Mouse (Mus musculus) left cerebral cortex, adult 18-20 months (tissue): Measurements from ENCODE around the gene Nicn1. TPM values are rescaled to one million over a fixed set of nuclear protein-coding genes. Genes with fewer than 3 reads are reported as not detected.
"Not testable (repeated sequence)": the region's sequence is repeated elsewhere in the genome, so short reads cannot be mapped to it uniquely, and the experiment has no call there.

Source experiments
- DNase-seq, 2 experiments: peaks; one replicate each; pipeline ENCODE4 v3.0.0; 2021 to 2022; ENCODE audit warnings: low spot score in 2 of 2, mixed read lengths in 1 of 2
- total RNA-seq, 2 experiments: library from RNA; stranded (reverse); gene quantifications; 2 replicates each; pipeline ENCODE4 v1.2.3; 2021

Nicn1 gene
- total RNA-seq, 2 experiments from 2014 or later: 140 to 145 TPM

DNA sequence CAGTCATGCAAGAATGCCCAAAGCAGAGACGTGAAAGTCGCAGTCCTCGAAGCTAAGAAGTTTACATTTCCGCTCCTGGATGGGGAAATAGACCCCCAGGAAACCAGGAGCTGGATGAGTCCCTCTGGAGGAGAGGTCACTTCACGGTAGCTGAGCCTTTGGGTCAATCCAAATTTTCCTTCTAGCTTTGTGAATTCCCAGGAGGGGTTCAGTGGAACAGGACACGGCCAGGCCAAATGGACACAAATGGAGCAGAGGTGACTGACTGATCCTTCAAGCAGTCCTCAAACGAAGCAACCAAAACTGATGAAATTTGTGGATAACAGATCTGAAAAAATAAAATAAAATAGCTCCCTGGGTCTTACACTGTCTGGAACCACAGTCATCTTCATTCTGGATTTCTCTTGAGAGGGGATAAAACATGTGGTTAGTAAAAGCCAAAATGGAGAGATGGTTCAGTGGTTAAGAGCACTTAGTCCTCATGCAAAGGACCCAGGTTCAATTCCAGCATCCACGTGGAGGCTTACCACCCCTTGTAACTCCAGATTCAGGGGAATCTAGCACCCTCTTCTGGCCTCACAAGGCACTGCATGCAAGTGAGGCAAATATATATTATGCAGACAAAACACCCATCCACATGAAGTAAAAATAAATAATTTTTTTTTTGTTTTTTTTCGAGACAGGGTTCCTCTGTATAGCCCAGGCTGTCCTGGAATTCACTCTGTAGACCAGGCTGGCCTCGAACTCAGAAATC lies 11.4 kb upstream of the Nicn1 start:
- DNase-seq: no peak

DNA sequence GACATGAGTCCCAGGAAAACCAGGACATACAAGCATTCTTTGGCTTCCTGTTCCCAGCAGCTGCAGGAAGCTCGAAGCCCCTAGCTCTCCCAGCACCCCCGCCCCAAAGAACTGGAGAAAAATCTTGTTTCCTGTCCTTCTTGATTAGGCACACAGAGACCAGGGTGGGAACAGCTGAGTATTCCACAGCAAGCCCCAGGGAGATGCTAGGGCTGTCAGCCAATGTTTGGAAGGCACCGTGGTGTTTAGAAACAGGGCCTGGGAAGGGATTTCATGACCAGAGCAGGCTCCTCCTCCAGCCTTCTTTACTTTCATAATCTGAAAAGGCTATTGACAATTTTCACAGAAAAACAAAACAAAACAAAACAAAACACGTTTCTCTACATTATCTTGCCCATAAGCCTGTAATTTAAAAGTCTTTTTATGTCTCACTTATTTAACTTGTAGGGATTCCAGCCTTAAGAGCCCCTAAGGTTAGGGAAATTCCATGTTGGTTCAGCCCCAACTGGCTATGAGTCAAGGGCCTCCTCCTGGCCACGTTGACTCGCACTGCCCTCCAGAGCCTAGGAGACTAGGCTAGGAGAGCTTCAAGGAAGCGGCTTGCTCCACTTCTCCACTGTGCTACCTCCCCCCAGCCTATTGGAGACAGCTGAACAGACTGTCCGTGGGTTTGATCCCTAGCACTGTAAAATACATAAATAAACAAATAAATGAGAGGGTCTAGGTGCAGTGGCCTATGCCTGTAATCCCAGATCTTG lies 10.0 kb upstream of the Nicn1 start:
- no peak for DNase-seq

- peak; percentile 58 to 78 for DNase-seq
Measured at GRCm38 (mm10) chr9:108284410-108284809, 5.8 kb upstream of the Nicn1 start.

- not testable (repeated sequence) for DNase-seq
Measured at GRCm38 (mm10) chr9:108287526-108288238, 2.5 kb upstream of the Nicn1 start.

- DNase-seq: no peak
Measured at GRCm38 (mm10) chr9:108289347-108289746, 882 bp upstream of the Nicn1 start.

DNA sequence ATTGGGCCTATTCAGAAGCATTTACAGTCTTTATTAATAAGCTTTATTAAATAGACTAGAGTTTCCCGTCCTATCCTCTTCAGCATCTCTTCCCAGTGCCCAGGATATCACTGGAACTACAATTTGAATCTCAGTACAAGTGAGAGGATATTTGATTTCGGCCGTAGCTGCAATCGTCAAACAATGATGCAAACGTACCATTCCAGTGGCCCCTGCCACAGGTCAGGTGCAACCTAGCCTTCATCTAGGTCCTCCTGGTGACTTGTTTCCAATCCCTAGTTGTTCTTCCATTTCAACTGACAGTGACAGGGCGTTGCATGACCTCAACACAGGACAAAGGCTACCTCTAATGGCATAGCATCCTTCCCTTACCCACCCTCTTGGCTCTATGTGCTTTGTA lies 544 bp downstream of the Nicn1 start:
- DNase-seq: no peak

- no peak for DNase-seq
Measured at GRCm38 (mm10) chr9:108296453-108297355, 6.5 kb downstream of the Nicn1 start, which contains the start of gene Amt. Amt (plus strand) TSS chr9:108296853.

DNA sequence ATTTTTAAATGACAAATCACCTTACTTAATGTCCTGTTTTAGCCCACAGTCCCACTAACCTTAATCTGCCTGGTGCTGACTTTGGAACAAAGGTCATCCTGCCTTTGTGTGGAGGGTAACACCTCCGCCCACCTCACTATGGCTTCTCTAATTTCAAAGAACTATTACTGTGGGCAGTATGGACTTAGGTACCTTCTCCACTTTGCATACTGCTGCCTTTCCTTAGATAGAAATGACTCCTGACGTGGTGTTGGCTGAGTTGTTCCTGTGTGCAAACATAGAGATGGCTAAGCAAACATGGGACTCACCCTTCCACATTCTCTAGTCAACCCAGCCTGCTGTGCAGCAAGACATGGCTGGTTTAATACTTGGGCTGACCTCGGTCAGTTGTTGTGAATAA lies 11.6 kb downstream of the Nicn1 start:
- no peak for DNase-seq

DNA sequence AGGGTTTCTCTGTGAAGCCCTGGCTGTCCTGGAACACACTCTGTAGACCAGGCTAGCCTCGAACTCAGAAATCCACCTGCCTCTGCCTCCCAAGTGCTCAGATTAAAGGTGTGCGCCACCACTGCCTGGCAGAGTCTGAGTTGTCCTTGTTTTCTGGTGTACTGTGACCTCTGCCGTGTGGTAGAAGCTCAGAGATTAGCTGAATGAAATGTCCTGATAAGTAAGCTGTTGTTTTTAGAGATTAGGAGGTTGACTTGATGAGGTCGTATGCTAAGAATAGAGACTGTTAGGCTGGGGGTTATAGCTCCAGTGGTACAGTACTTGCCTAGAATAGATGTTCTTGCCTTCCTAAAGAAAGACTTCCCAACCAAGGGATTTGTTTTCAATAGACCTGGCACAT lies 14.5 kb downstream of the Nicn1 start:
- no peak for DNase-seq

DNA sequence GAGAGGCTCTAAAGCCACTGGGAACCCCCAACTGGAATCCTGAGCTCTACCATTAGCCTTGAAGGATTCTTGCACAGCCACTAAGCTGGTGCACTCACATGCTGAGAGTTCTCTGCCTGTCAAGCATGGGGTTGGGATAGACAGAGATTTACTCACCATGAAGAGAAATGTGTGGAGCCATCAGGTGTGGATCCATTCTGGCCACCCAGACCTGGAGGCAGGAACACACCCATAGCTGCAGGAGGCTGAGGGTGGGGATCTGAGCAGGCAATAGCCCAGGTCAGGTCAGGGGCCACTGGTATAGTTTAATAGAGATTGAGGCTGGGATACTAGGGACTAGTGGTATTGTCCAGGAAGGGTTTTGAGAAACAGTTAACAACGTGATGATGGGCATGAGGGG lies 14.9 kb downstream of the Nicn1 start:
- DNase-seq: no peak

- DNase-seq: peak; percentile 96 to 98
Measured at GRCm38 (mm10) chr9:108305629-108306520, 15.6 kb downstream of the Nicn1 start, which contains the start of the genes Rhoa and Tcta. Rhoa (plus strand) TSS chr9:108306129. Tcta (minus strand) TSS chr9:108306160.

- DNase-seq: peak; percentile 52 to 62
Measured at GRCm38 (mm10) chr9:108306571-108306980, 16.3 kb downstream of the Nicn1 start.

GRCm38 (mm10) chr9:108307021-108307807 lies 17.0 kb downstream of the Nicn1 start:
- DNase-seq: no peak

DNA sequence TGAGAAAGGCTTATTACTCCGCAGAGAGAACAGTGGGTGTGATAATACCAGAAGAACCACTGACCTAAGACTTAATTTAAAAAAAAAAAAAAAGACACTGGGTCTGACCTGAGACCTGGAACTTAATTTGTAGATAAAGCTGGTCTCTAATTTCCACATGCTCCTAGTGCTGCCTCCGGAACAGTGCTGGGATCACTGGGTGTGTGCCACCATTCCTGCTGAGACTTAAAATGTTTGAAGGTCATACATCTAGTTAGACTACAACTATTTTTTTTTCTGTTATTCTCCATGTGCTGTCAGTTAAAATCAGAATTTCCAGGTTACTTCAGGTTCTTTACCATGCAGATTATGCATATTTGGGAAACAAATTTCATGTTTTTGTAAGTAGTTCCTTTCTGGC lies 17.9 kb downstream of the Nicn1 start:
- no peak for DNase-seq

- DNase-seq: no peak
Measured at GRCm38 (mm10) chr9:108317572-108317971, 27.3 kb downstream of the Nicn1 start.

- DNase-seq: no peak
Measured at GRCm38 (mm10) chr9:108318462-108318861, 28.2 kb downstream of the Nicn1 start.

GRCm38 (mm10) chr9:108322054-108322453 lies 31.8 kb downstream of the Nicn1 start:
- DNase-seq: not testable (repeated sequence)

- DNase-seq: no peak
Measured at GRCm38 (mm10) chr9:108324784-108325183, 34.6 kb downstream of the Nicn1 start.

DNA sequence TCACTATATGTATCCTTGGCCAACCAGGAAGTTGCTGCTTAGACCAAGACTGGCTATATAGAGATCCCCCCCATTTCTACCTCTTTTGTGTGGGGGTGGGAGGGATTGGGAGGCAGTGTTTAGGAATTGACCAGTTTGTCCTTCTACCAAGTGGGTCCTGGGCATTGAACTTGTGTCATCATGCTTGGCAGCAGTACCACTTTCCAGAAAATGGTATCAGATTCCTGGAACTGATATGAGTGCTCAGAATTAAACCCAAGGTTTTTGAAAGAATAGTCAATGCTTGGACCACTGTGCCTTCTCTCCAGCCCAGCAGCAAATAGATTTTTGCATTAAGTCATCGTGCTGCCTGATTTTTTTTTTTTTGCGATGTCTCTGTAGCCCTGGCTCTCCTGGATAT lies 35.6 kb downstream of the Nicn1 start:
- no peak for DNase-seq
